Mouse (Mus musculus): ENCODE data around the gene Smyd3.

Gene Smyd3

GRCm38 (mm10) chr1:179003406-179004132 lies 514.3 kb downstream of the Smyd3 start:
- no peak for DNase-seq

- DNase-seq, result no peak
Observed at GRCm38 (mm10) chr1:178999876-179000528, 517.8 kb downstream of the Smyd3 start.

GRCm38 (mm10) chr1:178997870-178998269 lies 520.0 kb downstream of the Smyd3 start:
- no peak for DNase-seq

GRCm38 (mm10) chr1:178994263-178994662 lies 523.6 kb downstream of the Smyd3 start:
- DNase-seq, result no peak

GRCm38 (mm10) chr1:178992503-178992902 lies 525.3 kb downstream of the Smyd3 start:
- peak; percentile 51 to 60 for DNase-seq

- no peak for DNase-seq
Observed at GRCm38 (mm10) chr1:178991470-178991869, 526.4 kb downstream of the Smyd3 start.

- DNase-seq, result no peak
Observed at GRCm38 (mm10) chr1:178991045-178991444, 526.8 kb downstream of the Smyd3 start.

- DNase-seq, result no peak
Observed at GRCm38 (mm10) chr1:178989485-178989884, 528.4 kb downstream of the Smyd3 start.

- DNase-seq, result peak; percentile 73
Observed at GRCm38 (mm10) chr1:178988176-178988575, 529.7 kb downstream of the Smyd3 start.

GRCm38 (mm10) chr1:178981641-178982040 lies 536.2 kb downstream of the Smyd3 start:
- no peak for DNase-seq

GRCm38 (mm10) chr1:178980185-178980584 lies 537.7 kb downstream of the Smyd3 start:
- no peak for DNase-seq

GRCm38 (mm10) chr1:178978617-178979245 lies 539.1 kb downstream of the Smyd3 start:
- DNase-seq, result no peak

GRCm38 (mm10) chr1:178972055-178972454 lies 545.8 kb downstream of the Smyd3 start:
- no peak for DNase-seq

- no peak for DNase-seq
Observed at GRCm38 (mm10) chr1:178961661-178962060, 556.2 kb downstream of the Smyd3 start.

- peak; percentile 55 to 78 for DNase-seq
Observed at GRCm38 (mm10) chr1:178960015-178960559, 557.8 kb downstream of the Smyd3 start.

- no peak for DNase-seq
Observed at GRCm38 (mm10) chr1:178958641-178959040, 559.2 kb downstream of the Smyd3 start.

- no peak for DNase-seq
Observed at GRCm38 (mm10) chr1:178952910-178953309, 564.9 kb downstream of the Smyd3 start.

- no peak for DNase-seq
Observed at GRCm38 (mm10) chr1:178942251-178942963, 575.4 kb downstream of the Smyd3 start.

- DNase-seq, result no peak
Observed at GRCm38 (mm10) chr1:178940353-178940752, 577.5 kb downstream of the Smyd3 start.

GRCm38 (mm10) chr1:178936976-178937375 lies 580.9 kb downstream of the Smyd3 start:
- no peak for DNase-seq

- peak in 1 of 2 experiments; percentile 4 for DNase-seq
Observed at GRCm38 (mm10) chr1:178936457-178936856, 581.4 kb downstream of the Smyd3 start.

- peak in 1 of 2 experiments; percentile 14 for DNase-seq
Observed at GRCm38 (mm10) chr1:178933953-178934637, 583.7 kb downstream of the Smyd3 start.

Measured in kidney, postnatal 25 days (tissue).